Mouse (Mus musculus) CH12F3 (cell line): ENCODE results near the gene Tmem204.

Experiments
- in situ Hi-C: fragments of 300-500 bp; cut with MboI; formaldehyde crosslinking; loops from 2 replicates; pipeline ENCODE4 v1.14.3; 2020; ENCODE audit warnings: low sequenced_read_pairs

The Tmem204 gene

DNA sequence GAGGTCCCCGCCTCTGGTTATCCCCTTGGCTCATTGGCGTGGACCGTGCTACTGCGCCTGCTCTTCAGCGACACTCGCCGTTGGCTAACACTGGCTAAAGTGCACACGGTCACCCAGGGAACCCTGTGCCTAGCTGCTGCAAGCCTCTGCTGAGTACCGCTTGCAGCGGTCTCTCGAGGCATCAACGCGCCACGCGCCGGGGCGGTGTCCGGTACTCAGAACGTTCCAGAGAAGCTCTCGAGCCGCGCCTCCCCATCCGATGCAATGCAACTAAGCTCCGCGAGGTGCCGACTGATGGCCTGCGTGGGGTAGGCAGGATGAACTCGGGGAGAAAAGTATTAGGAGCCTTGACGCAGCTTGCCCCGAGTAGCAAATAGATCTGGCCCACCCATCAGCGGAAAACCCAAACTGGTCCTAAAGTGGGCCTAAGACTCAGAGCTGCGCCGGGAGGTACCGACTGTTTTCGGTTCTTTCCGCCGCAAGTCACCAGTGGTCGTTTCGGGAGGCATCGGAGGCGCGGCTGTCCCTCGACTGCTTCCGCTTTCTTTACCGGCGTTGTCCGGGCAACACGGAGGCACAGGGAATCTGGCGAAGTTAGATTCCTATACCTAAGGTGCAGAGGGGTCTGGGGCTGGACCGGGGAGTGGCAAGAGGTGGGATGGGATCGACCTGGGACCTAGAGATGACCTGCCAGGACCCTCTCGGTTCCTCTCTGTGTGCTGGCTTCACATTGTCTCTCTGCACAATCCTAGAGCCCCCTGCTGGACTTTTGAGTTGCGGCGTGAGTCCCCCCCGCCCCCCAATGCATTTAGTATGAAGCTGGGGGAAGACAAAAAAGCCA is 66.9 kb downstream of the Tmem204 start:
- in situ Hi-C loops, result no loop called here

DNA sequence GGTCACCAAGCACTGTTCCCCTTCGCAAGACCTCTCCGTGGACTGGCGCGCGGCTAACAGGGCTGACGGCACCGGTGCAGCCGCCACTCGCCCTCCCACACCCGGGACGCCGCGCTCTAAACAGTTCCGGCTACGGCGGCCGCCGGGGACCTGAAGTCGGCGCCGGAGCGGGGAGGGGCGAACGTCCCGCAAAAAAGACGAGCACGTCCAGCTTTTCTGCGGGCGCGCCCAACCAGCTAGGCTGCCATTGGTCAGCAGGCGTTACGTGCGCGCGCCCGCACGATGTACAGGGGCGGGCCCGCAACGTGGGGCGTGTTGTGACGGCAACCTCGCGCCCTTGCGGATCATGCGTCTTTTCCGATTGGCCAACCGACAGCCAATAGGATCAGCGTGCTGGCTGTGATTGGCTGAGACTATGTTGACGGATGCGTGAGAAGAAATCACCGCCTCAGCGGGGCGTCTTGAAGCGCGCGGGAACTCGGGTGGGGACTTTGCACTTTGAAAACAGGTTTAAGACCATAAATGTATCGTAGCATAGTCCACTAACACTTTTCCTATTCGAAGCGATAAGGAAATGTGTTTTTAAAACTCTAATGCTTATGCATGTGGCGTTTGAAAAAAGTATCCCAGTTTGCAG is 67.6 kb downstream of the Tmem204 start, which contains the start of the genes Cramp1l and Ift140:
Cramp1l (minus strand) TSS at position 134 of the 637 bp plus-strand sequence.
Ift140 (plus strand) TSS at position 431 of the 637 bp plus-strand sequence.
- in situ Hi-C loops, result no loop called here

DNA sequence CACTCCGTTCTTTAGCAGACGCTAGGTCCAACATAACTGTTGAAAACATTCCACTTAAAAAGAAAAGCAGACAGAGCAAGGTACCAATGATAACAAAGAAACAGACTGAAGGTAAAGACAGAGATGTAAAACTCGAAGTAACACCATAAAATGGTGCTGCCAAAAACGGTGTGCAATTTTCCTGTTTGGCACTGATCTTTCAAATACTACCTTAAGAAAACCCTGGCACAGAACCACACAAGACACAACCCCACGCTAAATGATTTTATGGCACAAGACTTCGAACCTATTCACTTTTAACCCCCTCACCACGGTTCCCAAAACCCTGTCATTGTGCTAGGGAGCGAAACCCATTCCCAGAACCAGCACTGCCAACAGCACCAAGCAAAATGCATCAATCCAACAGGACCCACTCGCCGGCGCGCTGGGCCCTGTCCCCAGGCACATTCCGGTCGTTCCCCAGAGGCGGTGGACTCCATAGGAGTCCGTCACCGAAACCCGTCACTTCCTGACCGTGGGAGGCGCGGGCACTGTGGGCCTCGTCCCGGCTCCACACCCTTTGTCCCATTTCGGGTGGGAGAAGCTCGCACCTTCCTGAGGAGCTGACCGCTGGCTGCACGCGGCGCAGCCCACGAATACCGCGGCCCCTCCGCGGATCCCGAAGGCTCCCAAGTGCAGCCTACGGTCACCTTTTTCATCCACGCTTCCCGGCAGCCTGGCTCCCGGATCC is 68.4 kb downstream of the Tmem204 start:
- in situ Hi-C loops, result no loop called here

DNA sequence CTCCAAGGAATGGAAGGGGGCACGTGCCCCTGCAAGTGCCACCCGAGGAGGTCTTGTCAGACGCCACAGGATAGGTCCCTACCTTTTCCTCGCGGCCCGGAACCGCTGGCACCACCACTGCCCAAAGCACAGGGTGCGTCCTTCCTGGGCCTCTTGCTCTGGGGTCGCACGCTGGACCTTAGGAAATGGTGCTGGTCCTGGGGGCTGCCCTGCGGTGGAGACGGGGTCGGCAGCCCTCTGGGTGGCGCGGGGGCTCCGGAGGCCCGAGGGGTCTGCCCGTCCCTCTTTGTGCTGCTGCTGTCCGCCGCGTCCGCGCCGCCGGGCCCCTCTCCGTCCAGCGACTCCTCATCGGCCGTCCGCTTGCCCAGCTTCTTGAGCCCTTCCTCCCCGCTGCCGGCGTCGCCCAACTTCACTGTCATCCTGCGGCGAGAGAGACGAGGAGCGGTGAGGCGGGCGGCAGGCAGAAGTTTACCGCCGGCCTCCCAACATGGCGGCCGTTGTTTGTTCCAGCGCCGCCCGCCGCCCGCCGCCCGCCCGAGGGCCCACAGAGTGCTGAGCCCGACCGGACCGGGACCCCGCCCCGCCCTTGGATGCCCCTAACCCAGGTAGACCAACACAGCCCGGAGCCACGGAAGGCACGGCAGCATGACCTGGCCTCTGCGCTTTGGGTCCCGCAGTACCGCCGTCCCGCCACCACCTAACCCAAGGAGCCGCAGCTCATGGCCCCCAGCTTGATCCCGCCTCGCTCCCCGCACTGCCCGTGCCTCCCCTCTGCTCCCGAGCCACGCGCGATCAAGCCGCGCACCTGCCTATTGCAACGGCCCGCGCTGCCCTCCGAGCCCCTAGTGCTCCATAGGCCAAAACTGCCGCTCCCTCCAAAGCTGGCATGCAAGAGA is 69.5 kb downstream of the Tmem204 start:
- in situ Hi-C loops, result no loop called here
